11 mouse cellular contexts compared by ENCODE assay signal in the genomic region with DNA sequence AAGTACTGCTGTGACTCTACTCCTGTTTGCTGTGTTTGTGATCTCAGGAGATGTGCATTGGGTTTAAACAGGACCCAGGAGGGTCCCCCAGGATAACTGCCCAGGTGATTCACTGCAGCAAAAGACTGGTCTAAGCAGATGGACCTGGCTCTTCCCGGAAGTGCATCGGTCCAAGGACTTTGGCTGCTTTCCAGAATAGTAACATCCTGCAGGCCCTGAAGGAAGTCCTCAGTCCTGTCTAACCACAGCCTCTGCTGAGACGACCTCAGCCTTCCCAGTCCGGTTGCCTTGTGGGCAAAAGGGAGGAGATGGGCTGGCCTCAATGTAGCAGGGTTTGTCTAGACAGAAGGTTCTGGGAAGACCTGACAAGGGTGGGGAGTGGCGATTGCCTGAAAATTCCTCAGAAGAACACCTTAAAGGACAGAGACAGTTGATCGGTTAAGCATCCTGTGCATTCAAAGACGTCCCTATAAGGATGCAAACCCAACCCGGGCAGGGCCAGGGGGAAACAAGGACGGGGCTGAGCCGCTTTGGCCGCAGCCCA. TPM values are rescaled to one million over a fixed set of nuclear protein-coding genes. Genes with fewer than 3 reads are reported as not detected.
DNase-seq lines count a peak whose midpoint lies in the region; ATAC-seq lines count a peak whose summit lies in the region.
"Had no signal": no experiment of that assay in that cellular context is flagged by ENCODE, and none has a peak within 500 bp of the region (broad histone marks: within the 10 kb centered on the region; RNA-seq: fewer than 3 reads in every experiment).

No protein-coding gene starts in this region.

- H3K4me2 ChIP-seq in hindbrain, embryonic 12.5 days (replicated peaks) = no peak overlapping the region
- no peak overlapping the region for H3K4me2 ChIP-seq in intestine, embryonic 14.5 days (ENCODE audit: low read length)
- no peak overlapping the region for H3K4me2 ChIP-seq in neural tube, embryonic 15.5 days
- H3K4me2 ChIP-seq: limb, embryonic 12.5 days had no signal

- ATAC-seq in hindbrain, embryonic 12.5 days (ENCODE audit: low FRiP score) = no peak
- ATAC-seq in megakaryocyte, adult 5-6 weeks (ENCODE audit: poor library complexity, severe bottlenecking) = no peak
- no peak for ATAC-seq in intestine, embryonic 14.5 days (replicated peaks; ENCODE audit: low FRiP score, low TSS enrichment, low read depth)
- ATAC-seq in neural tube, embryonic 15.5 days (ENCODE audit: low FRiP score) = no peak
- ATAC-seq: hindbrain, postnatal 0 days had no signal

- 0 out of 2 replicates have a peak overlapping the region, but pooled peaks have one; percentile 1 for H3K9ac ChIP-seq in hindbrain, embryonic 12.5 days
- no peak overlapping the region for H3K9ac ChIP-seq in intestine, embryonic 14.5 days (ENCODE audit: low read length)
- H3K9ac ChIP-seq in neural tube, embryonic 15.5 days (replicated peaks) = no peak overlapping the region
- H3K9ac ChIP-seq: limb, embryonic 12.5 days had no signal

- no peak overlapping the region for H3K27ac ChIP-seq in hindbrain, embryonic 12.5 days
- H3K27ac ChIP-seq in hindbrain, embryonic 10.5 days = no peak overlapping the region
- H3K27ac ChIP-seq in intestine, embryonic 14.5 days (ENCODE audit: low read depth) = peak overlapping the region; percentile 59
- no peak overlapping the region for H3K27ac ChIP-seq in neural tube, embryonic 15.5 days (replicated peaks)
- H3K27ac ChIP-seq: hindbrain, postnatal 0 days; limb, embryonic 12.5 days; macrophage had no signal

- WGBS in hindbrain, embryonic 12.5 days = 81% methylated on average over 11 of the region's 11 CpGs
- WGBS in hindbrain, embryonic 10.5 days = 80% methylated on average over 11 of the region's 11 CpGs
- whole genome bisulfite sequencing in intestine, embryonic 14.5 days = 54% methylated on average over 11 of the region's 11 CpGs
- WGBS in neural tube, embryonic 15.5 days = 74% methylated on average over 11 of the region's 11 CpGs

- no peaks in the 10 kb centered on the region for H3K36me3 ChIP-seq in hindbrain, embryonic 12.5 days
- no peaks in the 10 kb centered on the region for H3K36me3 ChIP-seq in hindbrain, embryonic 10.5 days
- no peaks in the 10 kb centered on the region for H3K36me3 ChIP-seq in megakaryocyte, embryonic 14.5 days (replicated peaks; ENCODE audit: low read length)
- H3K36me3 ChIP-seq in intestine, embryonic 14.5 days (ENCODE audit: control insufficient read depth, insufficient read depth, low read length) = no peaks in the 10 kb centered on the region
- no peaks in the 10 kb centered on the region for H3K36me3 ChIP-seq in neural tube, embryonic 15.5 days
- H3K36me3 ChIP-seq: limb, embryonic 12.5 days had no signal

- no peak overlapping the region for H3K4me3 ChIP-seq in hindbrain, embryonic 12.5 days
- no peak overlapping the region for H3K4me3 ChIP-seq in hindbrain, embryonic 10.5 days
- peak overlapping the region; percentile 51 for H3K4me3 ChIP-seq in megakaryocyte, embryonic 14.5 days (replicated peaks)
- H3K4me3 ChIP-seq in intestine, embryonic 14.5 days (ENCODE audit: low read depth, low read length) = no peak overlapping the region
- no peak overlapping the region for H3K4me3 ChIP-seq in neural tube, embryonic 15.5 days (replicated peaks)
- H3K4me3 ChIP-seq: limb, embryonic 12.5 days had no signal

- DNase-seq in hindbrain, embryonic 10.5 days (ENCODE audit: low spot score) = no peak
- no peak for DNase-seq in intestine, embryonic 14.5 days (ENCODE audit: low spot score)
- no peak for DNase-seq in ovary, adult 18-20 months (ENCODE audit: low spot score)
- DNase-seq: right cerebral cortex, postnatal 4 days had no signal

- H3K4me1 ChIP-seq in hindbrain, embryonic 12.5 days = no peaks in the 10 kb centered on the region
- H3K4me1 ChIP-seq in hindbrain, embryonic 10.5 days (replicated peaks) = peaks cover 46% of the 10 kb centered on the region
- H3K4me1 ChIP-seq in megakaryocyte, embryonic 14.5 days = peaks cover 69% of the 10 kb centered on the region
- H3K4me1 ChIP-seq in intestine, embryonic 14.5 days (replicated peaks; ENCODE audit: control insufficient read depth, insufficient read depth, low read length) = peaks cover 18% of the 10 kb centered on the region; the same call in 1 of the 2 replicates
- peaks cover 16% of the 10 kb centered on the region for H3K4me1 ChIP-seq in neural tube, embryonic 15.5 days

- peaks cover 4% of the 10 kb centered on the region; the same call in 1 of the 2 replicates for H3K27me3 ChIP-seq in hindbrain, embryonic 12.5 days
- H3K27me3 ChIP-seq in hindbrain, embryonic 10.5 days (ENCODE audit: insufficient read depth, poor library complexity, severe bottlenecking) = no peaks in the 10 kb centered on the region
- H3K27me3 ChIP-seq in megakaryocyte, embryonic 14.5 days (replicated peaks) = peaks cover 35% of the 10 kb centered on the region
- H3K27me3 ChIP-seq in intestine, embryonic 14.5 days (replicated peaks; ENCODE audit: control insufficient read depth, insufficient read depth, low read length) = no peaks in the 10 kb centered on the region
- no peaks in the 10 kb centered on the region for H3K27me3 ChIP-seq in neural tube, embryonic 15.5 days (replicated peaks)
- H3K27me3 ChIP-seq: limb, embryonic 12.5 days had no signal

- no peaks in the 10 kb centered on the region for H3K9me3 ChIP-seq in hindbrain, embryonic 12.5 days (replicated peaks)
- H3K9me3 ChIP-seq in hindbrain, embryonic 10.5 days = no peaks in the 10 kb centered on the region
- no peaks in the 10 kb centered on the region for H3K9me3 ChIP-seq in megakaryocyte, embryonic 14.5 days
- H3K9me3 ChIP-seq in intestine, embryonic 14.5 days (ENCODE audit: control insufficient read depth, low read length) = no peaks in the 10 kb centered on the region
- H3K9me3 ChIP-seq in neural tube, embryonic 15.5 days (replicated peaks) = no peaks in the 10 kb centered on the region
- H3K9me3 ChIP-seq: limb, embryonic 12.5 days had no signal

RNA-seq across cellular contexts. Expression of gene Marcksl1, which starts 10.4 kb away (rescaled TPM):
- 1,978 and 2,031 TPM in 2 replicates for polyA plus RNA-seq in hindbrain, embryonic 12.5 days (2016; fragmentation: Nextera tagmentation; extraction: Ambion mirVana)
- 1,645 and 2,027 TPM in 2 replicates for polyA plus RNA-seq in hindbrain, embryonic 10.5 days (2016; fragmentation: Nextera tagmentation; extraction: Ambion mirVana)
- 5.0 and 61.7 TPM in 2 replicates for polyA plus RNA-seq in megakaryocyte, embryonic 14.5 days (2012; ENCODE audit: insufficient read depth, low replicate concordance)
- total RNA-seq in megakaryocyte, adult 5-6 weeks (2015) = 28.5 and 32.6 TPM in 2 replicates
- 25.4 and 29.3 TPM in 2 replicates for total RNA-seq in megakaryocyte, adult 5-6 weeks (2017)
- 595 and 619 TPM in 2 replicates for polyA plus RNA-seq in intestine, embryonic 14.5 days (2014; fragmentation: Nextera tagmentation; extraction: Ambion mirVana)
- polyA plus RNA-seq in neural tube, embryonic 15.5 days (2015; fragmentation: Nextera tagmentation; extraction: Ambion mirVana) = 1,442 and 1,675 TPM in 2 replicates

RNA-seq across cellular contexts. Expression of gene Fam229a, which starts 12.0 kb away (rescaled TPM):
- polyA plus RNA-seq in hindbrain, embryonic 12.5 days (2016; fragmentation: Nextera tagmentation; extraction: Ambion mirVana) = 0.46 TPM in 1 of 2 replicates, not detected in the other
- 0.41 TPM in 1 of 2 replicates, not detected in the other for polyA plus RNA-seq in hindbrain, embryonic 10.5 days (2016; fragmentation: Nextera tagmentation; extraction: Ambion mirVana)
- polyA plus RNA-seq in megakaryocyte, embryonic 14.5 days (2012; ENCODE audit: insufficient read depth, low replicate concordance) = 2.1 TPM in 1 of 2 replicates, not detected in the other
- total RNA-seq in megakaryocyte, adult 5-6 weeks (2015) = not detected in 2 replicates
- total RNA-seq in megakaryocyte, adult 5-6 weeks (2017) = not detected in 2 replicates
- polyA plus RNA-seq in intestine, embryonic 14.5 days (2014; fragmentation: Nextera tagmentation; extraction: Ambion mirVana) = 0.47 TPM in 1 of 2 replicates, not detected in the other
- 0.38 and 0.93 TPM in 2 replicates for polyA plus RNA-seq in neural tube, embryonic 15.5 days (2015; fragmentation: Nextera tagmentation; extraction: Ambion mirVana)
- polyA plus RNA-seq: limb, embryonic 12.5 days; macrophage had no signal

RNA-seq across cellular contexts. Expression of gene Tssk3, which starts 12.2 kb away (rescaled TPM):
- polyA plus RNA-seq in hindbrain, embryonic 12.5 days (2016; fragmentation: Nextera tagmentation; extraction: Ambion mirVana) = not detected in 2 replicates
- not detected in 2 replicates for polyA plus RNA-seq in hindbrain, embryonic 10.5 days (2016; fragmentation: Nextera tagmentation; extraction: Ambion mirVana)
- polyA plus RNA-seq in megakaryocyte, embryonic 14.5 days (2012; ENCODE audit: insufficient read depth, low replicate concordance) = not detected in 2 replicates
- not detected in 2 replicates for total RNA-seq in megakaryocyte, adult 5-6 weeks (2015)
- not detected in 2 replicates for total RNA-seq in megakaryocyte, adult 5-6 weeks (2017)
- not detected in 2 replicates for polyA plus RNA-seq in intestine, embryonic 14.5 days (2014; fragmentation: Nextera tagmentation; extraction: Ambion mirVana)
- 0.19 and 0.27 TPM in 2 replicates for polyA plus RNA-seq in neural tube, embryonic 15.5 days (2015; fragmentation: Nextera tagmentation; extraction: Ambion mirVana)
- total RNA-seq: hindbrain, postnatal 0 days had no signal
- polyA plus RNA-seq: limb, embryonic 12.5 days; macrophage had no signal

RNA-seq across cellular contexts. Expression of gene Hdac1, which starts 39.5 kb away (rescaled TPM):
- polyA plus RNA-seq in hindbrain, embryonic 12.5 days (2016; fragmentation: Nextera tagmentation; extraction: Ambion mirVana) = 168 and 178 TPM in 2 replicates
- polyA plus RNA-seq in hindbrain, embryonic 10.5 days (2016; fragmentation: Nextera tagmentation; extraction: Ambion mirVana) = 241 and 286 TPM in 2 replicates
- polyA plus RNA-seq in megakaryocyte, embryonic 14.5 days (2012; ENCODE audit: insufficient read depth, low replicate concordance) = 6.0 and 38.0 TPM in 2 replicates
- 94.1 and 98.6 TPM in 2 replicates for total RNA-seq in megakaryocyte, adult 5-6 weeks (2015)
- total RNA-seq in megakaryocyte, adult 5-6 weeks (2017) = 68.6 and 75.0 TPM in 2 replicates
- polyA plus RNA-seq in intestine, embryonic 14.5 days (2014; fragmentation: Nextera tagmentation; extraction: Ambion mirVana) = 212 and 230 TPM in 2 replicates
- 77.8 and 119 TPM in 2 replicates for polyA plus RNA-seq in neural tube, embryonic 15.5 days (2015; fragmentation: Nextera tagmentation; extraction: Ambion mirVana)

RNA-seq across cellular contexts. Expression of gene Bsdc1, which starts 41.6 kb away (rescaled TPM):
- polyA plus RNA-seq in hindbrain, embryonic 12.5 days (2016; fragmentation: Nextera tagmentation; extraction: Ambion mirVana) = 33.0 TPM in 2 replicates
- polyA plus RNA-seq in hindbrain, embryonic 10.5 days (2016; fragmentation: Nextera tagmentation; extraction: Ambion mirVana) = 22.2 and 24.8 TPM in 2 replicates
- 19.2 and 43.3 TPM in 2 replicates for polyA plus RNA-seq in megakaryocyte, embryonic 14.5 days (2012; ENCODE audit: insufficient read depth, low replicate concordance)
- 24.3 and 24.9 TPM in 2 replicates for total RNA-seq in megakaryocyte, adult 5-6 weeks (2015)
- 28.5 and 35.8 TPM in 2 replicates for total RNA-seq in megakaryocyte, adult 5-6 weeks (2017)
- 21.8 and 24.6 TPM in 2 replicates for polyA plus RNA-seq in intestine, embryonic 14.5 days (2014; fragmentation: Nextera tagmentation; extraction: Ambion mirVana)
- polyA plus RNA-seq in neural tube, embryonic 15.5 days (2015; fragmentation: Nextera tagmentation; extraction: Ambion mirVana) = 32.7 and 34.0 TPM in 2 replicates
